Mouse (Mus musculus): ENCODE measurements around the gene Zdhhc6.

DNA sequence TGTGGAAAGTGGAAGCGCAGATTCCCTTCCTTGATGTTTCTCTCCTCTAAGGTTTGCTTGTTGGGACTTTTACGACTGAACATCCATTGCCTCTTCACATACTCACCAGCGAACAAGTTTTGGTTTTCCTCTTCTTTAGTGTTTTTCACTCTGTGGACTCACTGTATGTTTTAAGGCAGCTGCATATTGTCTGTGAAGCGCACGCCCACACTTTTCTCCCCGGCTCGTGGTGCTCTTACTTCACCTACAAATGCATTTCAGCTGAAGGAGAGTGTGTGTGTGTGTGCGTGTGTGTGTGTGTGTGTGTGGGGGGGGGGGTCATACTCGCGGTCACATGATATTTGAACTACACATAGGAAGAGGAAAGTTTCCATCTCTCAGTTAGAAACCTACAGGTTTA, 21.8 kb upstream of the Zdhhc6 start:
- TF ChIP-seq POLR2AphosphoS5 (IDR thresholded peaks at IDR 0.05; ENCODE audit: insufficient replicate concordance, low read depth, low read length) (no peak), CTCF (IDR thresholded peaks at IDR 0.05; ENCODE audit: low read depth, low read length) (no peak), GATA1 (IDR thresholded peaks at IDR 0.05; ENCODE audit: borderline replicate concordance, low read length) (no peak), TAL1 (conservative IDR thresholded peaks at IDR 0.05; ENCODE audit: low read depth, low read length) (no peak), GATA2 (IDR thresholded peaks at IDR 0.05; ENCODE audit: borderline replicate concordance, low read depth, low read length) (no peak)
